Mouse (Mus musculus): Measurements from ENCODE around the gene 1700019A02Rik.

The 1700019A02Rik gene

GRCm38 (mm10) chr1:53187536-53187935 is at the start of gene 1700019A02Rik:
Gene 1700019A02Rik (minus strand): TSS chr1:53187636.
- DNase-seq (ENCODE audit: extremely low read depth, insufficient read length, low spot score): no peak

GRCm38 (mm10) chr1:53226063-53226462 is 38.6 kb upstream of the 1700019A02Rik start:
- no peak for DNase-seq (ENCODE audit: extremely low read depth, insufficient read length, low spot score)

GRCm38 (mm10) chr1:53225616-53226015 is 38.2 kb upstream of the 1700019A02Rik start:
- no peak for DNase-seq (ENCODE audit: extremely low read depth, insufficient read length, low spot score)

GRCm38 (mm10) chr1:53224775-53225174 is 37.3 kb upstream of the 1700019A02Rik start:
- DNase-seq (ENCODE audit: extremely low read depth, insufficient read length, low spot score): no peak

- no peak for DNase-seq (ENCODE audit: extremely low read depth, insufficient read length, low spot score)
Observed at GRCm38 (mm10) chr1:53210136-53210535, 22.7 kb upstream of the 1700019A02Rik start.

- no peak for DNase-seq (ENCODE audit: extremely low read depth, insufficient read length, low spot score)
Observed at GRCm38 (mm10) chr1:53203902-53204301, 16.5 kb upstream of the 1700019A02Rik start.

GRCm38 (mm10) chr1:53201630-53202199 is 14.3 kb upstream of the 1700019A02Rik start:
- DNase-seq (ENCODE audit: extremely low read depth, insufficient read length, low spot score): no peak

- no peak for DNase-seq (ENCODE audit: extremely low read depth, insufficient read length, low spot score)
Observed at GRCm38 (mm10) chr1:53194536-53194935, 7.1 kb upstream of the 1700019A02Rik start.

- DNase-seq (ENCODE audit: extremely low read depth, insufficient read length, low spot score): no peak
Observed at GRCm38 (mm10) chr1:53191234-53191633, 3.8 kb upstream of the 1700019A02Rik start.

- no peak for DNase-seq (ENCODE audit: extremely low read depth, insufficient read length, low spot score)
Observed at GRCm38 (mm10) chr1:53189620-53190019, 2.2 kb upstream of the 1700019A02Rik start.

GRCm38 (mm10) chr1:53186301-53186700 is 1.1 kb downstream of the 1700019A02Rik start:
- no peak for DNase-seq (ENCODE audit: extremely low read depth, insufficient read length, low spot score)

GRCm38 (mm10) chr1:53157715-53158114 is 29.7 kb downstream of the 1700019A02Rik start:
- DNase-seq (ENCODE audit: extremely low read depth, insufficient read length, low spot score): no peak

- DNase-seq (ENCODE audit: extremely low read depth, insufficient read length, low spot score): no peak
Observed at GRCm38 (mm10) chr1:53123066-53123465, 64.4 kb downstream of the 1700019A02Rik start.

GRCm38 (mm10) chr1:53110561-53110960 is 76.9 kb downstream of the 1700019A02Rik start:
- DNase-seq (ENCODE audit: extremely low read depth, insufficient read length, low spot score): no peak
